Mouse (Mus musculus) stomach, postnatal 0 days (tissue): ENCODE results near the gene Olfml3. TPM values are rescaled to one million over a fixed set of nuclear protein-coding genes. Genes with fewer than 3 reads are reported as not detected.

Source experiments
- ATAC-seq: fragments of 200-750 bp; cut with Nextera tagmentation; 2 replicates; pipeline ENCODE4 v1.8.0; 2017; ENCODE audit not compliant: low FRiP score, low TSS enrichment
- DNase-seq: peaks from one replicate; pipeline ENCODE4 v3.0.0-alpha.2; 2016; ENCODE audit warnings: low spot score
- H3K27ac ChIP-seq: fragments of 300-500 bp; sonication (generic); replicated peaks from 2 replicates; pipeline ENCODE4 v1.5.1; 2014; ENCODE audit warnings: mild to moderate bottlenecking, control low read depth
- H3K27me3 ChIP-seq: fragments of 300-500 bp; sonication (generic); 2 replicates; pipeline ENCODE4 v1.6.1; 2014; ENCODE audit warnings: low read length; ENCODE audit not compliant: control insufficient read depth, insufficient read depth
- H3K36me3 ChIP-seq: fragments of 300-500 bp; sonication (generic); 2 replicates; pipeline ENCODE4 v1.6.1; 2014; ENCODE audit warnings: low read length, mixed read lengths; ENCODE audit not compliant: control insufficient read depth, insufficient read depth
- H3K4me1 ChIP-seq: fragments of 300-500 bp; sonication (generic); replicated peaks from 2 replicates; pipeline ENCODE4 v1.6.1; 2014; ENCODE audit warnings: antibody characterized with exemption; ENCODE audit not compliant: control insufficient read depth, insufficient read depth
- H3K4me2 ChIP-seq: fragments of 300-500 bp; sonication (generic); replicated peaks from 2 replicates; pipeline ENCODE4 v1.6.1; 2014; ENCODE audit warnings: low read depth, mild to moderate bottlenecking, control low read depth, moderate library complexity
- H3K4me3 ChIP-seq: fragments of 300-500 bp; sonication (generic); 2 replicates; pipeline ENCODE4 v1.5.1; 2014; ENCODE audit warnings: low read depth, low read length, control low read depth
- H3K9ac ChIP-seq: fragments of 300-500 bp; sonication (generic); 2 replicates; pipeline ENCODE4 v1.6.1; 2014; ENCODE audit warnings: mild to moderate bottlenecking, low read length, control low read depth, mixed read lengths
- H3K9me3 ChIP-seq: fragments of 300-500 bp; sonication (generic); 2 replicates; pipeline ENCODE4 v1.6.1; 2016; ENCODE audit warnings: low read length; ENCODE audit not compliant: control insufficient read depth
- CTCF ChIP-seq: IDR thresholded peaks from 2 replicates; pipeline ENCODE4 v1.5.1; 2016; ENCODE audit warnings: antibody characterized with exemption, low read depth, mild to moderate bottlenecking, moderate library complexity
- EP300 ChIP-seq: optimal IDR thresholded peaks from 2 replicates; pipeline ENCODE3; 2016; ENCODE audit warnings: antibody characterized with exemption
- WGBS: fragments of 180-500 bp; shearing (Covaris S2); extraction: QIAGEN DNeasy Blood & Tissue Kit; methylation state at CpG from one replicate; pipeline ENCODE4 v1.1.7; 2014; 5-methylcytosine and 5-hydroxymethylcytosine counted together
- polyA plus RNA-seq: library from polyadenylated mRNA; unstranded; fragments of >200 nt; fragmentation: Nextera tagmentation; extraction: Ambion mirVana; gene quantifications from 2 replicates; pipeline ENCODE4 v1.2.1, GENCODE M21; 2015

The Olfml3 gene
- polyA plus RNA-seq = 18.0 and 19.5 TPM in 2 replicates

DNA sequence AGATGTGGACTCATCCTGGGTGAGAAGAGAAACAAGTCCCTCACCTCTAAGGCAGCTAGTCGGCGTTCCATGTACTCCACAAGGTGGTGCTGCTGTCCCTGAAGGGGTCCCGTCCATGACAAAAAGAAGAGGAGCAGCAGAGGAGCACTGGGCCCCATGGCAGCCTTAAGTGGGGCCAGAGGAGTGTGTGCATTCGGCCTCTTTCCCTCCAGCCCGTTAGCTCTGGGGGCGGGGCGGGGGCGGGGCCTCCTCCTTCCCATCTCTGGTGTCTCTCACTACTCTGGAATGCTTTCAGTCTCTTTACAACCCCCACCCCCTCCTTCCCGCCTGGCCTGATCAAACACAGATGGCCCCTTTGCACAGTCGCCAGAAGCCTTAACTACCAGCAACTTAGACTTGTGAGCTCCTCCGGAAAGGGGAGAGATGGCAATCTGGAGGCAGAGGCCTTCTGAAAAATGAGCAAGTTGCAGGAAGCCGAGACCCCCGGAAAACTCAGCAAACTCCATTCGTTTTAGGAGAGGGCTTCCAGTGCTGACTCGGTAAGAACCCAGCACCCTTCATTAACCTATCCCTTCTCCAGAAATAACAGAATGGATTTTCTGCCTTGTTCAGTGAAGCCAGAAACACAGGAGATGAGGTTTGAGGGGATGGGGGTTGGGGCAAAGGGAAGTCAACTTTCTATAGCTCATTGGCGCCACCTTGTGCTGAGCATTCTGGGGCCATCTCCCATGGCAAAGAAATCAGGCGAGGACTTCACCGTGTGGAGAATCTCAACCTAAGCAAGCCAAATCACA is at the start of gene Olfml3:
Olfml3 (minus strand) TSS at position 224 of the 794 bp plus-strand sequence.
- Histone ChIP-seq H3K4me2 (peak within 1 kb of the TSS; percentile 48), H3K4me1 (peaks cover 7% of the 10 kb centered on the region; the same call in 1 of the 2 replicates), H3K36me3 (peaks cover 3% of the 10 kb centered on the region; the same call in 1 of the 2 replicates), H3K27ac (peak within 1 kb of the TSS; percentile 89), H3K4me3 (peak within 1 kb of the TSS; percentile 31), H3K9me3 (no peaks in the 10 kb centered on the region), H3K9ac (peak within 1 kb of the TSS; percentile 56), H3K27me3 (no peaks in the 10 kb centered on the region)
- DNase-seq (peak; percentile 86), ATAC-seq (peak; percentile 89)
- TF ChIP-seq CTCF = peak; percentile 93
- peak; percentile 80 for TF ChIP-seq EP300
- WGBS = under 1% methylated on average over 18 of the region's 18 CpGs

DNA sequence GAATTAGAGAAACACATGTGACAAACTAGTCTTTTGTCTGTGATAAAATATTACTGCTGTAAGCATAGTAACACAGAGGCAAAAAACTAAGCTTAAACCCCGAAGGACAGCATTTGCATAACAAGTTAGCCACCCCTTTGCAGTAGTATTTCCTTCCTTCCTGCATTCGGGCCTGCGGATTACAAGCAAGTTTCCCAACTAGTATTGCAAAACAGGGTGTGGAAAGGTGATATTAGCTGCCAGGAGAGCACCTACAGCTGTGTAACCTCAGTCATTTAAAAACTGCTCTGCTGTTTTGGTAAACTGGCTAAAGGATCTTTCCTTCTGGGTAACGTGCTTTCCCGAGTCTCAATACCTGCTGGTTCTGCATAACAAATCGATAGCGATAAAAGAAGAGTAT is 49.4 kb upstream of the Olfml3 start:
- DNase-seq (no peak), ATAC-seq (no peak)
- no peaks in the 10 kb centered on the region for H3K27me3 ChIP-seq
- peak overlapping the region; percentile 41 for H3K27ac ChIP-seq
- WGBS = 58% methylated on average over 7 of the region's 7 CpGs
- H3K9me3 ChIP-seq = no peaks in the 10 kb centered on the region
- no peaks in the 10 kb centered on the region for H3K36me3 ChIP-seq
- H3K4me3 ChIP-seq = no peak overlapping the region
- TF ChIP-seq EP300 (no peak), CTCF (no peak)
- H3K9ac ChIP-seq = no peak overlapping the region
- 0 out of 2 replicates have a peak, but pooled peaks cover 2% of the 10 kb centered on the region for H3K4me1 ChIP-seq
- no peak overlapping the region for H3K4me2 ChIP-seq

DNA sequence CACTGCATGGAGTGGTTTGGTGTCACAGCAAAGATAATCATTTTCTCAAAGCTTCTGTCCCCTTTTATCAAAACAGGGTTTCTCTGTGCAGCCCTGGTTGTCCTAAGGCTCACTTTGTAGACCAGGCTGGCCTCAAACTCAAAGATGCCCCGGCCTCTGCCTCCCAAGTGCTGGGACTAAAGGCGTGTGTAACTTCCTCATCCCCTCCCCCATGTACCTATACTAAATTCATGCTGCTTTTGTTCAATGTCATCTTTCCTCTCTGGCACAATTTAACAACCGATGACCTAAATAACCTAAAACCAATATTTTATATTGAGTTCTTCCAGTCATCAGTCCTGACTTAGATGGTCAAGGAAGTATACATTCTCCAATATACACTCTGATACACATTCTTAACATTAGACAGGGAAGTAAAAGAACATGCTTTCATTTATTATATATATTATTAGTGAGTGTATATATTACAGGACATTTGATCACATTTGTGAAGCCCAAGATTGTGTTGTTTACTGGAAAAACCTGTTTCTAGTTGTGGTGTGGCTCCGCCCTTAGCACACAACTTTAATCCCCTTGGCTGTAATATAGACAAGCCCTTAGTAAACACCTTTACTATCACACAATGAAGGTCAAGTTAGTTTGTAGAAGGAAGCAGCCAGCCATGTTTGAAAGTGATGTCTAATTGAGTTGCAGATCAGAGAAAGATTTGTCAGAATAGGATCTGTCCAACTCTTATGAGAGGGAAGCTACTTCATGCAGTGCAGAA is 45.2 kb upstream of the Olfml3 start:
- Histone ChIP-seq H3K9ac (no peak overlapping the region), H3K27ac (peak overlapping the region; percentile 78), H3K4me3 (no peak overlapping the region), H3K4me2 (no peak overlapping the region), H3K36me3 (no peaks in the 10 kb centered on the region), H3K9me3 (no peaks in the 10 kb centered on the region), H3K4me1 (0 out of 2 replicates have a peak, but pooled peaks cover 2% of the 10 kb centered on the region), H3K27me3 (no peaks in the 10 kb centered on the region)
- DNase-seq = peak; percentile 33
- TF ChIP-seq CTCF (no peak), EP300 (peak; percentile 37)
- 60% methylated on average over 4 of the region's 4 CpGs for WGBS
- peak; percentile 89 for ATAC-seq

- Histone ChIP-seq H3K27ac (no peak overlapping the region), H3K9ac (no peak overlapping the region), H3K4me1 (no peaks in the 10 kb centered on the region), H3K4me3 (no peak overlapping the region), H3K36me3 (no peaks in the 10 kb centered on the region), H3K9me3 (no peaks in the 10 kb centered on the region), H3K27me3 (no peaks in the 10 kb centered on the region), H3K4me2 (no peak overlapping the region)
- ATAC-seq (no peak), DNase-seq (no peak)
- WGBS = 72% methylated on average over 5 of the region's 5 CpGs
- TF ChIP-seq EP300 (no peak), CTCF (no peak)
Measured at GRCm38 (mm10) chr3:103780777-103781176, 43.0 kb upstream of the Olfml3 start.

GRCm38 (mm10) chr3:103780271-103780670 is 42.5 kb upstream of the Olfml3 start:
- Histone ChIP-seq H3K4me1 (no peaks in the 10 kb centered on the region), H3K27me3 (no peaks in the 10 kb centered on the region), H3K36me3 (peaks cover 4% of the 10 kb centered on the region; the same call in 1 of the 2 replicates), H3K27ac (no peak overlapping the region), H3K4me2 (no peak overlapping the region), H3K9ac (no peak overlapping the region), H3K9me3 (no peaks in the 10 kb centered on the region), H3K4me3 (no peak overlapping the region)
- DNase-seq (no peak), ATAC-seq (no peak)
- no peak for TF ChIP-seq CTCF
- TF ChIP-seq EP300 = no peak
- WGBS = 98% methylated on average over 3 of the region's 3 CpGs
